Mouse (Mus musculus): ENCODE results near the gene Pgm1. TPM values are rescaled to one million over a fixed set of nuclear protein-coding genes. Genes with fewer than 3 reads are reported as not detected.

Pgm1 gene
- 23.7 and 26.1 TPM in 2 replicates for polyA plus RNA-seq (2012; rRNA removed)
- 53.2 and 54.0 TPM in 2 replicates for polyA plus RNA-seq (2014; fragmentation: Nextera tagmentation; extraction: Ambion mirVana)

GRCm38 (mm10) chr4:99929149-99929612 lies at the start of gene Pgm1:
TSS of gene Pgm1 (plus strand) at chr4:99929414.
- Histone ChIP-seq H3K4me3 (ENCODE audit: insufficient read depth in 1 of 2, low read depth in 2 of 2, low read length in 2 of 2) (peak within 1 kb of the TSS; percentile 62 to 67), H3K4me2 (ENCODE audit: low read depth) (peak within 1 kb of the TSS; percentile 69), H3K27me3 (ENCODE audit: control insufficient read depth, insufficient read depth, low read length) (no peaks in the 10 kb centered on the region), H3K9me3 (ENCODE audit: control insufficient read depth, low read length) (no peaks in the 10 kb centered on the region), H3K36me3 (replicated peaks; ENCODE audit: control insufficient read depth, insufficient read depth, low read depth) (no peaks in the 10 kb centered on the region), H3K27ac (peak within 1 kb of the TSS; percentile 56), H3K9ac (replicated peaks) (peak within 1 kb of the TSS; percentile 59), H3K4me1 (replicated peaks; ENCODE audit: control insufficient read depth in 2 of 2, insufficient read depth in 2 of 2, low read length in 1 of 2) (peaks cover 0 to 22% of the 10 kb centered on the region in 2 experiments; a peak in 2 of 4 replicates)
- 2% methylated on average over 23 of the region's 23 CpGs for WGBS (ENCODE audit: insufficient replicate concordance)
- TF ChIP-seq EP300 (IDR thresholded peaks at IDR 0.05; ENCODE audit: low read depth) (no peak), CTCF (IDR thresholded peaks at IDR 0.05; ENCODE audit: low read depth) (no peak)
- DNase-seq (ENCODE audit: low read depth in 3 of 3, low spot score in 3 of 3) (peak in 2 of 3 experiments; percentile 50 to 60), ATAC-seq (ENCODE audit: insufficient read depth) (peak; percentile 81)

- H3K27me3 ChIP-seq (ENCODE audit: control insufficient read depth, insufficient read depth, low read length) = no peaks in the 10 kb centered on the region
- no peak overlapping the region for H3K4me3 ChIP-seq (ENCODE audit: insufficient read depth in 1 of 2, low read depth in 2 of 2, low read length in 2 of 2)
- H3K9me3 ChIP-seq (ENCODE audit: control insufficient read depth, low read length) = no peaks in the 10 kb centered on the region
- no peaks in the 10 kb centered on the region for H3K36me3 ChIP-seq (replicated peaks; ENCODE audit: control insufficient read depth, insufficient read depth, low read depth)
- H3K4me1 ChIP-seq (replicated peaks; ENCODE audit: control insufficient read depth in 2 of 2, insufficient read depth in 2 of 2, low read length in 1 of 2) = no peaks in the 10 kb centered on the region
- no peak overlapping the region for H3K27ac ChIP-seq
- H3K9ac ChIP-seq (replicated peaks) = no peak overlapping the region
- H3K4me2 ChIP-seq (ENCODE audit: low read depth) = no peak overlapping the region
- ATAC-seq (ENCODE audit: insufficient read depth) (no peak), DNase-seq (ENCODE audit: low read depth in 3 of 3, low spot score in 3 of 3) (no peak)
- TF ChIP-seq CTCF (IDR thresholded peaks at IDR 0.05; ENCODE audit: low read depth) (peak; percentile 27; the same call in 1 of the 2 replicates), EP300 (IDR thresholded peaks at IDR 0.05; ENCODE audit: low read depth) (no peak)
Observed at GRCm38 (mm10) chr4:99881882-99882281, 47.3 kb upstream of the Pgm1 start.

GRCm38 (mm10) chr4:99882405-99882804 lies 46.8 kb upstream of the Pgm1 start:
- H3K27ac ChIP-seq = no peak overlapping the region
- TF ChIP-seq CTCF (IDR thresholded peaks at IDR 0.05; ENCODE audit: low read depth) = no peak
- no peak for TF ChIP-seq EP300 (IDR thresholded peaks at IDR 0.05; ENCODE audit: low read depth)
- H3K4me3 ChIP-seq (ENCODE audit: insufficient read depth in 1 of 2, low read depth in 2 of 2, low read length in 2 of 2) = no peak overlapping the region
- no peak for DNase-seq (ENCODE audit: low read depth in 3 of 3, low spot score in 3 of 3)
- H3K4me2 ChIP-seq (ENCODE audit: low read depth) = no peak overlapping the region
- no peaks in the 10 kb centered on the region for H3K36me3 ChIP-seq (replicated peaks; ENCODE audit: control insufficient read depth, insufficient read depth, low read depth)
- H3K27me3 ChIP-seq (ENCODE audit: control insufficient read depth, insufficient read depth, low read length) = no peaks in the 10 kb centered on the region
- ATAC-seq (ENCODE audit: insufficient read depth) = no peak
- H3K9ac ChIP-seq (replicated peaks) = no peak overlapping the region
- H3K9me3 ChIP-seq (ENCODE audit: control insufficient read depth, low read length) = no peaks in the 10 kb centered on the region
- no peaks in the 10 kb centered on the region for H3K4me1 ChIP-seq (replicated peaks; ENCODE audit: control insufficient read depth in 2 of 2, insufficient read depth in 2 of 2, low read length in 1 of 2)

GRCm38 (mm10) chr4:99913894-99914451 lies 15.2 kb upstream of the Pgm1 start:
- Histone ChIP-seq H3K4me1 (replicated peaks; ENCODE audit: control insufficient read depth in 2 of 2, insufficient read depth in 2 of 2, low read length in 1 of 2) (no peaks in the 10 kb centered on the region), H3K36me3 (replicated peaks; ENCODE audit: control insufficient read depth, insufficient read depth, low read depth) (no peaks in the 10 kb centered on the region), H3K4me2 (ENCODE audit: low read depth) (no peak overlapping the region), H3K4me3 (ENCODE audit: insufficient read depth in 1 of 2, low read depth in 2 of 2, low read length in 2 of 2) (no peak overlapping the region), H3K27me3 (ENCODE audit: control insufficient read depth, insufficient read depth, low read length) (no peaks in the 10 kb centered on the region), H3K9ac (replicated peaks) (no peak overlapping the region), H3K27ac (no peak overlapping the region), H3K9me3 (ENCODE audit: control insufficient read depth, low read length) (no peaks in the 10 kb centered on the region)
- 54% methylated on average over 4 of the region's 4 CpGs for WGBS (ENCODE audit: insufficient replicate concordance)
- DNase-seq (ENCODE audit: low read depth in 3 of 3, low spot score in 3 of 3) (peak in 1 of 3 experiments; percentile 9), ATAC-seq (ENCODE audit: insufficient read depth) (no peak)
- TF ChIP-seq CTCF (IDR thresholded peaks at IDR 0.05; ENCODE audit: low read depth) = peak; percentile 59; the same call in 1 of the 2 replicates
- TF ChIP-seq EP300 (IDR thresholded peaks at IDR 0.05; ENCODE audit: low read depth) = no peak

- Histone ChIP-seq H3K4me2 (ENCODE audit: low read depth) (no peak overlapping the region), H3K9ac (replicated peaks) (no peak overlapping the region), H3K27me3 (ENCODE audit: control insufficient read depth, insufficient read depth, low read length) (no peaks in the 10 kb centered on the region), H3K4me3 (ENCODE audit: insufficient read depth in 1 of 2, low read depth in 2 of 2, low read length in 2 of 2) (no peak overlapping the region), H3K9me3 (ENCODE audit: control insufficient read depth, low read length) (no peaks in the 10 kb centered on the region), H3K36me3 (replicated peaks; ENCODE audit: control insufficient read depth, insufficient read depth, low read depth) (no peaks in the 10 kb centered on the region), H3K27ac (no peak overlapping the region), H3K4me1 (replicated peaks; ENCODE audit: control insufficient read depth in 2 of 2, insufficient read depth in 2 of 2, low read length in 1 of 2) (peaks cover 0 to 21% of the 10 kb centered on the region in 2 experiments; a peak in 2 of 4 replicates)
- WGBS (ENCODE audit: insufficient replicate concordance) = 41% methylated on average over 4 of the region's 4 CpGs
- DNase-seq (ENCODE audit: low read depth in 3 of 3, low spot score in 3 of 3) (peak in 2 of 3 experiments; percentile 32 to 57), ATAC-seq (ENCODE audit: insufficient read depth) (peak; percentile 48)
- no peak for TF ChIP-seq CTCF (IDR thresholded peaks at IDR 0.05; ENCODE audit: low read depth)
- no peak for TF ChIP-seq EP300 (IDR thresholded peaks at IDR 0.05; ENCODE audit: low read depth)
Observed at GRCm38 (mm10) chr4:99926380-99926779, 2.8 kb upstream of the Pgm1 start.

Data from liver, embryonic 14.5 days (tissue).